11 mouse cellular contexts compared by ENCODE assay signal in genomic region chr12:117728178-117728611, GRCm38 (mm10).
DNase-seq lines count a peak whose midpoint lies in the region; ATAC-seq lines count a peak whose summit lies in the region.
"Had no signal": no experiment of that assay in that cellular context is flagged by ENCODE, and none has a peak within 500 bp of the region (broad histone marks: within the 10 kb centered on the region; RNA-seq: fewer than 3 reads in every experiment).

No protein-coding gene starts in this region.

- peak; percentile 49 for DNase-seq in intestine, embryonic 14.5 days (ENCODE audit: low spot score)
- DNase-seq in R1 (ENCODE audit: low read depth, low spot score): peak; percentile 32
- peak; percentile 10 for DNase-seq in embryonic facial prominence, embryonic 14.5 days (ENCODE audit: low spot score)
- peak; percentile 65 for DNase-seq in lung, postnatal 36 days
- DNase-seq in spleen, postnatal 36 days (ENCODE audit: low spot score in 2 of 2): no peak
- DNase-seq in natural killer cell, adult 2 months (ENCODE audit: low spot score in 2 of 2): no peak
- no peak for DNase-seq in thymus, adult 18-20 months

- no peaks in the 10 kb centered on the region for H3K9me3 ChIP-seq in intestine, embryonic 14.5 days (ENCODE audit: control insufficient read depth, low read length)
- no peaks in the 10 kb centered on the region for H3K9me3 ChIP-seq in intestine, embryonic 15.5 days
- no peaks in the 10 kb centered on the region for H3K9me3 ChIP-seq in embryonic facial prominence, embryonic 14.5 days (ENCODE audit: control insufficient read depth, low read length)
- H3K9me3 ChIP-seq: embryonic facial prominence, embryonic 13.5 days; lung, embryonic 15.5 days; stomach, embryonic 15.5 days had no signal

- H3K4me2 ChIP-seq in intestine, embryonic 14.5 days (ENCODE audit: low read length): no peak overlapping the region
- H3K4me2 ChIP-seq in intestine, embryonic 15.5 days (replicated peaks): no peak overlapping the region
- no peak overlapping the region for H3K4me2 ChIP-seq in embryonic facial prominence, embryonic 14.5 days (ENCODE audit: low read depth, low read length)
- H3K4me2 ChIP-seq: embryonic facial prominence, embryonic 13.5 days; lung, embryonic 15.5 days; stomach, embryonic 15.5 days had no signal

- no peaks in the 10 kb centered on the region for H3K27me3 ChIP-seq in intestine, embryonic 14.5 days (replicated peaks; ENCODE audit: control insufficient read depth, insufficient read depth, low read length)
- no peaks in the 10 kb centered on the region for H3K27me3 ChIP-seq in intestine, embryonic 15.5 days (replicated peaks)
- no peaks in the 10 kb centered on the region for H3K27me3 ChIP-seq in embryonic facial prominence, embryonic 14.5 days (replicated peaks; ENCODE audit: control insufficient read depth, insufficient read depth, low read length)
- H3K27me3 ChIP-seq: embryonic facial prominence, embryonic 13.5 days; lung, embryonic 15.5 days; stomach, embryonic 15.5 days had no signal

- no peak overlapping the region for H3K9ac ChIP-seq in intestine, embryonic 14.5 days (ENCODE audit: low read length)
- no peak overlapping the region for H3K9ac ChIP-seq in intestine, embryonic 15.5 days
- H3K9ac ChIP-seq in embryonic facial prominence, embryonic 14.5 days (ENCODE audit: low read depth, low read length): no peak overlapping the region
- H3K9ac ChIP-seq: embryonic facial prominence, embryonic 13.5 days; lung, embryonic 15.5 days; stomach, embryonic 15.5 days had no signal

- H3K4me3 ChIP-seq in intestine, embryonic 14.5 days (ENCODE audit: low read depth, low read length): no peak overlapping the region
- no peak overlapping the region for H3K4me3 ChIP-seq in intestine, embryonic 15.5 days (replicated peaks)
- H3K4me3 ChIP-seq in embryonic facial prominence, embryonic 14.5 days (ENCODE audit: low read depth, low read length): no peak overlapping the region
- H3K4me3 ChIP-seq: embryonic facial prominence, embryonic 13.5 days; lung, embryonic 15.5 days; stomach, embryonic 15.5 days had no signal

- peaks cover 7% of the 10 kb centered on the region for H3K4me1 ChIP-seq in intestine, embryonic 14.5 days (replicated peaks; ENCODE audit: control insufficient read depth, insufficient read depth, low read length)
- H3K4me1 ChIP-seq in intestine, embryonic 15.5 days (replicated peaks): no peaks in the 10 kb centered on the region
- no peaks in the 10 kb centered on the region for H3K4me1 ChIP-seq in embryonic facial prominence, embryonic 14.5 days (ENCODE audit: control insufficient read depth, insufficient read depth, low read length)
- H3K4me1 ChIP-seq: lung, embryonic 15.5 days; stomach, embryonic 15.5 days had no signal

- ATAC-seq in intestine, embryonic 14.5 days (replicated peaks; ENCODE audit: low FRiP score, low TSS enrichment, low read depth): no peak
- no peak for ATAC-seq in intestine, embryonic 15.5 days
- ATAC-seq in embryonic facial prominence, embryonic 14.5 days (ENCODE audit: low read depth): no peak

- H3K27ac ChIP-seq in intestine, embryonic 14.5 days (ENCODE audit: low read depth): no peak overlapping the region
- no peak overlapping the region for H3K27ac ChIP-seq in intestine, embryonic 15.5 days
- H3K27ac ChIP-seq in embryonic facial prominence, embryonic 14.5 days (replicated peaks; ENCODE audit: low read depth, low read length): no peak overlapping the region
- H3K27ac ChIP-seq: embryonic facial prominence, embryonic 13.5 days; lung, embryonic 15.5 days; stomach, embryonic 15.5 days had no signal

- 19% methylated on average over 3 of the region's 3 CpGs for WGBS in intestine, embryonic 14.5 days
- 30% methylated on average over 3 of the region's 3 CpGs for WGBS in intestine, embryonic 15.5 days
- WGBS in embryonic facial prominence, embryonic 14.5 days: 32% methylated on average over 3 of the region's 3 CpGs

- no peaks in the 10 kb centered on the region for H3K36me3 ChIP-seq in intestine, embryonic 14.5 days (ENCODE audit: control insufficient read depth, insufficient read depth, low read length)
- H3K36me3 ChIP-seq in intestine, embryonic 15.5 days: no peaks in the 10 kb centered on the region
- no peaks in the 10 kb centered on the region for H3K36me3 ChIP-seq in embryonic facial prominence, embryonic 14.5 days (ENCODE audit: control insufficient read depth, insufficient read depth, low read length)
- H3K36me3 ChIP-seq: stomach, embryonic 15.5 days had no signal

Comparison
In these comparisons a context has a peak if more than half of its experiments do, and no peak if none do; other contexts are left out.
1. DNase-seq: peak in intestine, embryonic 14.5 days (single experiment), R1 (single experiment), embryonic facial prominence, embryonic 14.5 days (single experiment) and lung, postnatal 36 days (single experiment); none in spleen, postnatal 36 days (0 of 2), natural killer cell, adult 2 months (0 of 2) and thymus, adult 18-20 months (0 of 2).